Mouse (Mus musculus) 3134 (cell line): ENCODE results near the gene Men1.

Experiments
- DNase-seq: peaks from one replicate; pipeline ENCODE4 v3.0.0-alpha.2; 2011; ENCODE audit warnings: low spot score; ENCODE audit not compliant: insufficient read length; ENCODE audit errors: extremely low read depth

Gene Men1

DNA sequence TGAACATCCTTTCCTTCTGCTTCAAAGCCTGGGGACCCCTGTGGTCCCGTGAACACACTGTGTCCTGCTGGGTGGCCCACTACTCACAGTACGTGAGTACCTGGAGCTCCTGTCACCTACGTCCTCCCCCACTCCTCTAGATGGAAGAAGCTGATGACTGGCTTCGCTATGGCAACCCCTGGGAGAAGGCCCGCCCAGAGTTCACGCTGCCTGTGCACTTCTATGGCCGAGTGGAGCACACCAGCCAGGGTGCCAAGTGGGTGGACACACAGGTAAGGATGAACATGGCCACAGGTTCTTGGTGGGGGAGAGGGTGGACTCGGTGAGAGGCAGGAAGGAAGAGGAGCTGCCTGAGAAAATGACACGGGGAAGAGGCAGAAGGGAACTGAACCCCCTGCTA lies 51.5 kb downstream of the Men1 start:
- DNase-seq: no peak

GRCm38 (mm10) chr19:6388006-6388405 lies 53.2 kb downstream of the Men1 start:
- DNase-seq: no peak

GRCm38 (mm10) chr19:6389803-6390202 lies 55.0 kb downstream of the Men1 start:
- no peak for DNase-seq

GRCm38 (mm10) chr19:6390251-6390650 lies 55.5 kb downstream of the Men1 start:
- DNase-seq: no peak
